Mouse (Mus musculus) heart, adult 10 weeks (tissue): Measurements from ENCODE around the gene Ggt5. TPM values are rescaled to one million over a fixed set of nuclear protein-coding genes. Genes with fewer than 3 reads are reported as not detected.

Source experiments
- polyA plus RNA-seq: library from polyadenylated mRNA; stranded (reverse); fragments of 350-450 nt; fragmentation: Illumina TruSeq; extraction: RNeasy Lipid Tissue Mini Kit (QIAGEN cat#74804); gene quantifications from one replicate; pipeline ENCODE4 v1.2.3, GENCODE M21; 2014; ENCODE audit warnings: low read depth, low replicate concordance

Ggt5 gene
- 6.0 TPM for polyA plus RNA-seq

DNA sequence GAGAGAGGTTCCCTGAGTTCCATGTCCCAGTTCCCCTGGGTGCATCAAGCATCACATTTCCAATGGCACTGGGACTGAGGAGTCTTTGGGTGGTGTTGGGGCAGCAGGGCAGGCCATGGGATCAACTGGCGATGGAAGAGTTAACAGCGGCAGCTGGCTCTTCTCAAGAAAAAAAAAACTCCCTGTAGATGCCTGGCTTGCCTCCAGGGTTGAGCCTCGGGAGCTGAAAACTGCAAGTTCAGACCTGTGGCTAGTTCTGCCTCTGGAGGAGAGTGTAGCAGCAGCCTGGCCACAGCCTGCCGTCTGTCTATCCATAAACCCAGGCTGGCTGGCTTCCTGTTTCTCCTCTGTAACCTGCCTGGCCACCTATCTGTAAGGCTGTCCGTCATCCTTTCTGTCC is at the start of gene Ggt5:
Gene Ggt5, plus strand, starts transcription at position 212 of the 400 bp plus-strand sequence.

GRCm38 (mm10) chr10:75559676-75560548 is 29.2 kb upstream of the Ggt5 start, which contains the start of gene Lrrc75b:
Gene Lrrc75b, minus strand, starts transcription at chr10:75560330.

GRCm38 (mm10) chr10:75561071-75561654 is 28.0 kb upstream of the Ggt5 start, which contains the start of gene Ggt1:
Gene Ggt1, plus strand, starts transcription at chr10:75561604.

GRCm38 (mm10) chr10:75643741-75644343 is 54.7 kb downstream of the Ggt5 start, which contains the start of gene Susd2:
Gene Susd2, minus strand, starts transcription at chr10:75644008.

Other genes starting within 250 kb of the Ggt5 start
- 0.76 TPM for gene Upb1, start 188.2 kb upstream of the Ggt5 start, polyA plus RNA-seq
- 83.8 TPM for gene Snrpd3, start 71.8 kb upstream of the Ggt5 start, polyA plus RNA-seq
- 39.0 TPM for gene Gucd1, start 71.4 kb upstream of the Ggt5 start, polyA plus RNA-seq
- 1.2 TPM for gene Lrrc75b, start 29.0 kb upstream of the Ggt5 start, polyA plus RNA-seq
- gene Ggt1, start 27.7 kb upstream of the Ggt5 start, polyA plus RNA-seq: not detected
- gene Susd2, start 54.7 kb downstream of the Ggt5 start, polyA plus RNA-seq: 2.1 TPM
- gene Cabin1, start 175.0 kb downstream of the Ggt5 start, polyA plus RNA-seq: 16.5 TPM
- gene Ddt, start 184.1 kb downstream of the Ggt5 start, polyA plus RNA-seq: 148 TPM
- gene Gm20441, start 191.6 kb downstream of the Ggt5 start, polyA plus RNA-seq: not detected
- 4.7 TPM for gene Gstt3, start 192.1 kb downstream of the Ggt5 start, polyA plus RNA-seq
- 37.9 TPM for gene Gstt1, start 209.2 kb downstream of the Ggt5 start, polyA plus RNA-seq
- gene Gstt4, start 233.2 kb downstream of the Ggt5 start, polyA plus RNA-seq: not detected
- 20.2 TPM for gene Gstt2, start 248.1 kb downstream of the Ggt5 start, polyA plus RNA-seq